Mouse (Mus musculus) monocyte, adult 5-6 weeks (primary cell): ENCODE measurements around the gene Zfp36. TPM values are rescaled to one million over a fixed set of nuclear protein-coding genes. Genes with fewer than 3 reads are reported as not detected.

Source experiments
- ATAC-seq: fragments of 153-309, 156-312 bp; replicated peaks from 2 replicates; pipeline ENCODE4 v1.8.0; 2017; ENCODE audit warnings: mild to moderate bottlenecking; ENCODE audit not compliant: low TSS enrichment, insufficient number of reproducible peaks, severe bottlenecking, poor library complexity, low FRiP score
- total RNA-seq: library from RNA; stranded (forward); fragments of 200-1000, 200-491, 200-594 nt; gene quantifications from 3 replicates; pipeline ENCODE4 v1.2.3, GENCODE M21; 2017

Zfp36 gene
- total RNA-seq, 1 experiment from 2014 or later, result 154 TPM

- ATAC-seq, result peak; percentile 47
Observed at GRCm38 (mm10) chr7:28372251-28373108, 7.6 kb downstream of the Zfp36 start, which contains the start of gene Plekhg2. Plekhg2 (minus strand) TSS chr7:28372599.

GRCm38 (mm10) chr7:28371514-28371989 lies 8.5 kb downstream of the Zfp36 start:
- no peak for ATAC-seq

GRCm38 (mm10) chr7:28370977-28371513 lies 9.0 kb downstream of the Zfp36 start:
- no peak for ATAC-seq

GRCm38 (mm10) chr7:28370051-28370450 lies 10.0 kb downstream of the Zfp36 start:
- no peak for ATAC-seq

GRCm38 (mm10) chr7:28368276-28368920 lies 11.7 kb downstream of the Zfp36 start:
- no peak for ATAC-seq

- no peak for ATAC-seq
Observed at GRCm38 (mm10) chr7:28367663-28368275, 12.3 kb downstream of the Zfp36 start.

GRCm38 (mm10) chr7:28362441-28363060 lies 17.5 kb downstream of the Zfp36 start:
- no peak for ATAC-seq

- no peak for ATAC-seq
Observed at GRCm38 (mm10) chr7:28361647-28362341, 18.3 kb downstream of the Zfp36 start.

GRCm38 (mm10) chr7:28360291-28360690 lies 19.8 kb downstream of the Zfp36 start:
- no peak for ATAC-seq

- ATAC-seq, result no peak
Observed at GRCm38 (mm10) chr7:28359854-28360253, 20.2 kb downstream of the Zfp36 start.

GRCm38 (mm10) chr7:28358431-28358830 lies 21.6 kb downstream of the Zfp36 start:
- ATAC-seq, result no peak

- ATAC-seq, result no peak
Observed at GRCm38 (mm10) chr7:28357984-28358383, 22.1 kb downstream of the Zfp36 start.

- ATAC-seq, result no peak
Observed at GRCm38 (mm10) chr7:28356981-28357380, 23.1 kb downstream of the Zfp36 start.

- ATAC-seq, result no peak
Observed at GRCm38 (mm10) chr7:28355221-28355620, 24.8 kb downstream of the Zfp36 start.

- no peak for ATAC-seq
Observed at GRCm38 (mm10) chr7:28354596-28354995, 25.5 kb downstream of the Zfp36 start.

GRCm38 (mm10) chr7:28354113-28354581 lies 25.9 kb downstream of the Zfp36 start:
- ATAC-seq, result no peak

- no peak for ATAC-seq
Observed at GRCm38 (mm10) chr7:28353267-28353666, 26.8 kb downstream of the Zfp36 start.

- no peak for ATAC-seq
Observed at GRCm38 (mm10) chr7:28351676-28352191, 28.3 kb downstream of the Zfp36 start.
